Mouse (Mus musculus) sigmoid colon, adult 10 weeks (tissue): ENCODE measurements around the gene G6pdx. TPM values are rescaled to one million over a fixed set of nuclear protein-coding genes. Genes with fewer than 3 reads are reported as not detected.

Experiments used
- polyA plus RNA-seq: library from polyadenylated mRNA; stranded (reverse); fragments of 350-450 nt; fragmentation: Illumina TruSeq; extraction: RNeasy Lipid Tissue Mini Kit (QIAGEN cat#74804); gene quantifications from one replicate; pipeline ENCODE4 v1.2.3, GENCODE M21; 2014; ENCODE audit warnings: low read depth, low replicate concordance

The G6pdx gene
- polyA plus RNA-seq: 12.9 TPM

DNA sequence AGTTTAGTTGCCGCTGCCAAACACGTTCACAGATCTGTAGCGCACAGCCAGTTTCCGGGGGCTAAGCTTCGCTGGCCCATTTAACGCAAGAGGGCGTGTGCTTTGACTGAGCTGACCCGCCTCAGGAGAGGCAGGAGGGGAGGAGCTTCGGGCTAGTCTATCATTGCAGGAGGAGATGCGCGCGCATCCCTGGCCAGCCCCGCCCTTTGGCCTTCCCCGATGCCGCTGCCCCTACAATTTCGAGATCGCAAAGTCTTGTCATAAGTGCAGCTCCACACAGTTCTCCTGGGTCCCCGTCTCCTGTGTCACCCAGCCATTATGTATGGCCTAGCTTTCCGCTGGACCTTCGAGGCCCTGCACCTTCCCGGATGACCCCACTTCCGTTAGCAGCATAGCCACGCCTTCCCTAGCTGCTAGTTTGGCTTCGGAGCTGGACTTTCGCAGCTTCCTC is at the start of gene G6pdx:
Gene G6pdx, minus strand, starts transcription at position 369 of the 451 bp plus-strand sequence.

DNA sequence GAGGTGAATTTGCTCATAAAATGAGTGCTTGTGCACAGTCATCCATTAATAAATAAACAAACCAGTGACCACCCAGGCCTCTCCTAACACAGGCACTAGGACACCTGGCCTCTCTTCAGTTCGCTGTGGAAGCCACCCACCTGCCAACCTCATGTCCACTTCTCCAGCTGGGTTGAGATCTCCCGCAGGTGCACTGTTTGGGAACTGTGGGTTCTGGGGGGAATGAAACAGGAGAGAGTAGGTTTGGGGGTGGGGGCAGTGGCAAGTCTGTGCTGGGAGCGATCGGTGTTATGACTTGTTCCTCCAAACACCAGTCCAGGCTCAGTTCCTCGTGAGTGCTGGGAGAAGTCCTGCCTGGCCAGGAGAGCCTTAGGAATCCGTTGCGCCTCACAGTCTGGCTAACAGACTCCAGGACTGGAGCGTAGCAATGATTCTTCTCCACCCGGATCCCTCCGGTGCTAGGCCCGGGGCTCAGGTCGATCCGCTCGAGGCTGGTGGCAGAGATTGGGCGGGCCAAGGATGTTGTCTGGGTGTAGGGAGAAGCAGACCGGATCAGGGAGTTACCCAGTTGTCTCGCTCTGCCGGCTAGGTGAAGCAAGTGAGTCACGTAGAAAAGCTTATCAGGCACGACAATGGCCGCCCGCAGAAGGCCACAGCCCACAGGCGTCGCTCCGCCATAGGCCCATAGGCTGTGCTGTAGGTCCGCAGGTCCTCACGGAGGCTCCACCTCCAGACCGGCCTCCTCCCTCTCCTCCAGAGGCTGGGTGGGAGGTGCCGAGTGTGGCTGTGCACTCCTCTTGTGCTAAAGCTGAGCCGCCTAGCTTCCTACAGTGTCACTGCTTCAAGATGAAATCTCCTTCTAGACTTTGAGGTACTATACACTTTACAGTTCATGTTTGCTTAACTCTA is 36.2 kb downstream of the G6pdx start, which contains the start of the genes Fam3a and Ikbkg:
Gene Fam3a, minus strand, starts transcription at position 738 of the 909 bp plus-strand sequence.
Gene Ikbkg, plus strand, starts transcription at position 756 of the 909 bp plus-strand sequence.

GRCm38 (mm10) chrX:74372888-74373549 is 56.0 kb downstream of the G6pdx start, which contains the start of the genes Ubl4a and Slc10a3:
Gene Ubl4a, minus strand, starts transcription at chrX:74373218.
Gene Slc10a3, minus strand, starts transcription at chrX:74373349.

Other genes with a start within 250 kb of the G6pdx start
- gene Flna, start 179.4 kb downstream of the G6pdx start, polyA plus RNA-seq: 96.7 TPM
- gene Emd, start 174.5 kb downstream of the G6pdx start, polyA plus RNA-seq: 42.5 TPM
- gene Rpl10, start 158.4 kb downstream of the G6pdx start, polyA plus RNA-seq: 1,296 TPM
- gene Taz, start 147.3 kb downstream of the G6pdx start, polyA plus RNA-seq: 77.7 TPM
- 53.1 TPM for gene Dnase1l1, start 146.9 kb downstream of the G6pdx start, polyA plus RNA-seq
- 145 TPM for gene Atp6ap1, start 132.1 kb downstream of the G6pdx start, polyA plus RNA-seq
- gene Gdi1, start 124.2 kb downstream of the G6pdx start, polyA plus RNA-seq: 117 TPM
- 12.3 TPM for gene Fam50a, start 116.2 kb downstream of the G6pdx start, polyA plus RNA-seq
- gene Plxna3, start 100.1 kb downstream of the G6pdx start, polyA plus RNA-seq: 1.0 TPM
- 10.0 TPM for gene Lage3, start 75.6 kb downstream of the G6pdx start, polyA plus RNA-seq
- 35.8 TPM for gene Ubl4a, start 56.0 kb downstream of the G6pdx start, polyA plus RNA-seq
- 10.3 TPM for gene Slc10a3, start 55.8 kb downstream of the G6pdx start, polyA plus RNA-seq
- gene Fam3a, start 35.9 kb downstream of the G6pdx start, polyA plus RNA-seq: 12.5 TPM
- gene Ikbkg, start 35.9 kb downstream of the G6pdx start, polyA plus RNA-seq: 47.1 TPM
- gene Gm6880, start 52.2 kb upstream of the G6pdx start, polyA plus RNA-seq: not detected
- gene Olfr1326-ps1, start 145.7 kb upstream of the G6pdx start, polyA plus RNA-seq: not detected
- not detected for gene Olfr1325, start 163.5 kb upstream of the G6pdx start, polyA plus RNA-seq
- not detected for gene Gm5640, start 216.4 kb upstream of the G6pdx start, polyA plus RNA-seq